Mouse (Mus musculus): Measurements from ENCODE around the gene Ngfr. TPM values are rescaled to one million over a fixed set of nuclear protein-coding genes. Genes with fewer than 3 reads are reported as not detected.

The Ngfr gene
- total and polyA plus RNA-seq, 3 experiments: not detected

- Histone ChIP-seq H3K4me1 (ENCODE audit: control insufficient read depth in 1 of 2, insufficient read depth in 2 of 2, low read length in 2 of 2) (no peaks in the 10 kb centered on the region), H3K4me3 (ENCODE audit: control insufficient read depth in 1 of 2, insufficient read depth in 1 of 2, low read depth in 2 of 2, low read length in 2 of 2) (no peak overlapping the region), H3K27me3 (ENCODE audit: control insufficient read depth in 1 of 2, insufficient read depth in 2 of 2, low read length in 2 of 2) (peaks cover 0 to 3% of the 10 kb centered on the region in 2 experiments), H3K79me2 (ENCODE audit: control insufficient read depth, insufficient read depth, low read length, poor library complexity) (no peaks in the 10 kb centered on the region), H3K9me3 (replicated peaks; ENCODE audit: insufficient read depth, low read length) (no peaks in the 10 kb centered on the region), H3K27ac (ENCODE audit: control insufficient read depth, low read depth, low read length) (no peak overlapping the region), H3K9ac (ENCODE audit: control insufficient read depth, low read depth, low read length, poor library complexity, severe bottlenecking) (no peak overlapping the region), H3K36me3 (ENCODE audit: control insufficient read depth in 1 of 2, insufficient read depth in 2 of 2, low read length in 2 of 2) (no peaks in the 10 kb centered on the region)
- TF ChIP-seq TAL1 (IDR thresholded peaks at IDR 0.05; ENCODE audit: low read length) (no peak), USF1 (IDR thresholded peaks at IDR 0.05; ENCODE audit: low read depth, low read length) (no peak), SIN3A (IDR thresholded peaks at IDR 0.05; ENCODE audit: low read length) (no peak), TBP (IDR thresholded peaks at IDR 0.05; ENCODE audit: low read depth, low read length) (no peak), ZNF384 (IDR thresholded peaks at IDR 0.05; ENCODE audit: low read depth, low read length) (no peak), ZKSCAN1 (IDR thresholded peaks at IDR 0.05; ENCODE audit: low read depth, low read length) (no peak), KAT2A (conservative IDR thresholded peaks at IDR 0.05; ENCODE audit: low read depth, low read length) (no peak), RAD21 (IDR thresholded peaks at IDR 0.05; ENCODE audit: low read depth, low read length) (no peak), HCFC1 (IDR thresholded peaks at IDR 0.05; ENCODE audit: low read depth, low read length) (no peak), JUND (IDR thresholded peaks at IDR 0.05; ENCODE audit: low read depth, low read length) (no peak)
- DNase-seq (ENCODE audit: low read depth, low spot score): no peak
Observed at GRCm38 (mm10) chr11:95592691-95593090, 5.2 kb upstream of the Ngfr start.

GRCm38 (mm10) chr11:95589195-95589594 is 1.7 kb upstream of the Ngfr start:
- H3K9ac ChIP-seq (ENCODE audit: control insufficient read depth, low read depth, low read length, poor library complexity, severe bottlenecking): no peak overlapping the region
- no peak overlapping the region for H3K27ac ChIP-seq (ENCODE audit: control insufficient read depth, low read depth, low read length)
- no peaks in the 10 kb centered on the region for H3K4me1 ChIP-seq (ENCODE audit: control insufficient read depth in 1 of 2, insufficient read depth in 2 of 2, low read length in 2 of 2)
- DNase-seq (ENCODE audit: low read depth, low spot score): no peak
- TF ChIP-seq HCFC1 (IDR thresholded peaks at IDR 0.05; ENCODE audit: low read depth, low read length) (no peak), MXI1 (IDR thresholded peaks at IDR 0.05; ENCODE audit: low read depth, low read length) (no peak), CTCF (IDR thresholded peaks at IDR 0.05 in 2 of 3, conservative IDR thresholded peaks at IDR 0.05 in 1 of 3; ENCODE audit: control insufficient read depth in 1 of 3, insufficient read depth in 1 of 3, low read depth in 2 of 3, low read length in 3 of 3, poor library complexity in 1 of 3, severe bottlenecking in 1 of 3) (no peak), SIN3A (IDR thresholded peaks at IDR 0.05; ENCODE audit: low read length) (no peak), MYC (IDR thresholded peaks at IDR 0.05; ENCODE audit: low read depth, low read length) (no peak), MAZ (IDR thresholded peaks at IDR 0.05; ENCODE audit: low read depth, low read length) (no peak), USF1 (IDR thresholded peaks at IDR 0.05; ENCODE audit: low read depth, low read length) (no peak), MAFK (IDR thresholded peaks at IDR 0.05; ENCODE audit: borderline replicate concordance, low read depth, low read length) (no peak), CHD2 (IDR thresholded peaks at IDR 0.05; ENCODE audit: low read length) (no peak), KAT2A (conservative IDR thresholded peaks at IDR 0.05; ENCODE audit: low read depth, low read length) (no peak), GABPA (IDR thresholded peaks at IDR 0.05; ENCODE audit: low read depth, low read length) (no peak)
- H3K36me3 ChIP-seq (ENCODE audit: control insufficient read depth in 1 of 2, insufficient read depth in 2 of 2, low read length in 2 of 2): no peaks in the 10 kb centered on the region
- no peak overlapping the region for H3K4me3 ChIP-seq (ENCODE audit: control insufficient read depth in 1 of 2, insufficient read depth in 1 of 2, low read depth in 2 of 2, low read length in 2 of 2)
- H3K9me3 ChIP-seq (replicated peaks; ENCODE audit: insufficient read depth, low read length): no peaks in the 10 kb centered on the region
- H3K27me3 ChIP-seq (ENCODE audit: control insufficient read depth in 1 of 2, insufficient read depth in 2 of 2, low read length in 2 of 2): peaks cover 0 to 3% of the 10 kb centered on the region in 2 experiments; a peak in 3 of 4 replicates
- no peaks in the 10 kb centered on the region for H3K79me2 ChIP-seq (ENCODE audit: control insufficient read depth, insufficient read depth, low read length, poor library complexity)
